Mouse (Mus musculus): ENCODE measurements around the gene Mecom.

DNA sequence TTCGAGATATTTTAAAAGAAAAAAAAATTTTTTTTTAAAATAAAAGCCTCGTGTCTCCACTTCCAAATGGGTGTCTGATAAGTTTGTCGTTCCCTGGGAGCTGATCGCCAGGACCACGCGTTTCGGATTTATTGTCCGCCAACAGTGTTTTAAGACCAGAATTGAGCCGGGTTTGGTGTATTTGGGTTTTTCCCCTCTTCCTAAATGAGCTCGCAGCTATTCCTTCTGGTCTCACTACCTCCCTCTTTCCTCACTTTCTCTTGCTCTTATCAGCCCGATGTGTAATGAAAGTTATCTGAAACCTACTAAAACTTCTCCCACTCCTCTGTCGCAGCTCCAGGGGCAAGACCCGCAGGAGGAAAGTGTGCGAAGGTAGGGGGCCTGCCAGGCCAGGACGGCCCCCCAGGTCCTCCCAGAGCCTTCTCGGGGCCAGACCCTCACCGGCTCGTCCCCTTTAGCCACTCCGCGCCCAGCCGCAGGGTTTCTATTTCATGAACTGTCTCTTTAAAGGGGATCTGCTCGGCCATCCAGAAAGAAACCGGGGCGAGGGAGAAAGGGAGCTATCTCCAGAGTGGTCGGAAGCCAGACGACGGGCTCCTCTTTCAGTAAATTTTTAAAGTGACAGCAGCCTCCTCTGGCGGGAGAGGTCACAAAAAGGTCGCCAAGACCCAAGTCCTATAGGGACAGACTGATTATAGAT is 535.0 kb downstream of the Mecom start:
- TF ChIP-seq CTCF (conservative IDR thresholded peaks at IDR 0.05; ENCODE audit: low read length) (no peak), POU5F1 (IDR thresholded peaks at IDR 0.05; ENCODE audit: borderline replicate concordance, low read length) (no peak), NANOG (IDR thresholded peaks at IDR 0.05; ENCODE audit: borderline replicate concordance, low read length) (no peak)

All from E14TG2a.4 (cell line).